Mouse (Mus musculus) forelimb bud, embryonic 11.5 days (tissue): ENCODE data around the gene Rarb.
"Not testable (repeated sequence)": the region's sequence is repeated elsewhere in the genome, so short reads cannot be mapped to it uniquely, and the experiment has no call there.

ENCODE experiments used
- DNase-seq: peaks from one replicate; pipeline ENCODE4 v3.0.0-alpha.2; 2012; ENCODE audit warnings: low read depth, low spot score

Gene Rarb

GRCm38 (mm10) chr14:16818602-16819250, at the start of gene Rarb:
Rarb (minus strand) TSS chr14:16819156.
- no peak for DNase-seq

- DNase-seq, result peak; percentile 38
Measured at GRCm38 (mm10) chr14:16842036-16842435, 23.1 kb upstream of the Rarb start.

- DNase-seq, result no peak
Measured at GRCm38 (mm10) chr14:16841597-16841989, 22.6 kb upstream of the Rarb start.

GRCm38 (mm10) chr14:16840951-16841596, 22.1 kb upstream of the Rarb start:
- DNase-seq, result no peak

GRCm38 (mm10) chr14:16840135-16840534, 21.2 kb upstream of the Rarb start:
- DNase-seq, result no peak

GRCm38 (mm10) chr14:16815096-16815741, 3.7 kb downstream of the Rarb start:
- DNase-seq, result no peak

- no peak for DNase-seq
Measured at GRCm38 (mm10) chr14:16806155-16806554, 12.8 kb downstream of the Rarb start.

- DNase-seq, result no peak
Measured at GRCm38 (mm10) chr14:16790161-16790560, 28.8 kb downstream of the Rarb start.

GRCm38 (mm10) chr14:16781942-16782541, 36.9 kb downstream of the Rarb start:
- DNase-seq, result no peak

- no peak for DNase-seq
Measured at GRCm38 (mm10) chr14:16776723-16777381, 42.1 kb downstream of the Rarb start.

- no peak for DNase-seq
Measured at GRCm38 (mm10) chr14:16772927-16773326, 46.0 kb downstream of the Rarb start.

- no peak for DNase-seq
Measured at GRCm38 (mm10) chr14:16765891-16766290, 53.1 kb downstream of the Rarb start.

- no peak for DNase-seq
Measured at GRCm38 (mm10) chr14:16762773-16763172, 56.2 kb downstream of the Rarb start.

- DNase-seq, result no peak
Measured at GRCm38 (mm10) chr14:16758773-16759434, 60.1 kb downstream of the Rarb start.

GRCm38 (mm10) chr14:16755601-16756000, 63.4 kb downstream of the Rarb start:
- DNase-seq, result not testable (repeated sequence)

- DNase-seq, result no peak
Measured at GRCm38 (mm10) chr14:16752648-16753047, 66.3 kb downstream of the Rarb start.

- no peak for DNase-seq
Measured at GRCm38 (mm10) chr14:16746982-16747578, 71.9 kb downstream of the Rarb start.

GRCm38 (mm10) chr14:16740982-16741739, 77.8 kb downstream of the Rarb start:
- DNase-seq, result no peak

- DNase-seq, result no peak
Measured at GRCm38 (mm10) chr14:16738538-16738937, 80.4 kb downstream of the Rarb start.

GRCm38 (mm10) chr14:16737781-16738180, 81.2 kb downstream of the Rarb start:
- DNase-seq, result no peak
